Mouse (Mus musculus) retina, adult 2 months (tissue): ENCODE measurements around the gene Apobec4.
A peak's percentile ranks its signal among the peaks of the same experiment; 100 is the strongest.

Source experiments
- DNase-seq: peaks from one replicate; pipeline ENCODE4 v3.0.0-alpha.2; 2012; ENCODE audit warnings: low read depth, low spot score

Gene Apobec4

GRCm38 (mm10) chr1:152750312-152750965, at the start of gene Apobec4:
TSS of gene Apobec4 (plus strand) at chr1:152750551.
- no peak for DNase-seq

GRCm38 (mm10) chr1:152701066-152701465, 49.3 kb upstream of the Apobec4 start:
- no peak for DNase-seq

GRCm38 (mm10) chr1:152702920-152703319, 47.4 kb upstream of the Apobec4 start:
- DNase-seq: no peak

- no peak for DNase-seq
Measured at GRCm38 (mm10) chr1:152703941-152704340, 46.4 kb upstream of the Apobec4 start.

- no peak for DNase-seq
Measured at GRCm38 (mm10) chr1:152707560-152707959, 42.8 kb upstream of the Apobec4 start.

- no peak for DNase-seq
Measured at GRCm38 (mm10) chr1:152711037-152711436, 39.3 kb upstream of the Apobec4 start.

GRCm38 (mm10) chr1:152713924-152714323, 36.4 kb upstream of the Apobec4 start:
- DNase-seq: no peak

GRCm38 (mm10) chr1:152714405-152714804, 35.9 kb upstream of the Apobec4 start:
- no peak for DNase-seq

- DNase-seq: no peak
Measured at GRCm38 (mm10) chr1:152717329-152717728, 33.0 kb upstream of the Apobec4 start.

GRCm38 (mm10) chr1:152718200-152718599, 32.2 kb upstream of the Apobec4 start:
- no peak for DNase-seq

- no peak for DNase-seq
Measured at GRCm38 (mm10) chr1:152720969-152721368, 29.4 kb upstream of the Apobec4 start.

- DNase-seq: no peak
Measured at GRCm38 (mm10) chr1:152721535-152722198, 28.7 kb upstream of the Apobec4 start.

- peak; percentile 3 for DNase-seq
Measured at GRCm38 (mm10) chr1:152724286-152724685, 26.1 kb upstream of the Apobec4 start.

- no peak for DNase-seq
Measured at GRCm38 (mm10) chr1:152726095-152726494, 24.3 kb upstream of the Apobec4 start.

GRCm38 (mm10) chr1:152727604-152728236, 22.6 kb upstream of the Apobec4 start:
- DNase-seq: no peak

- no peak for DNase-seq
Measured at GRCm38 (mm10) chr1:152738793-152739192, 11.6 kb upstream of the Apobec4 start.

- no peak for DNase-seq
Measured at GRCm38 (mm10) chr1:152739374-152739773, 11.0 kb upstream of the Apobec4 start.

- DNase-seq: no peak
Measured at GRCm38 (mm10) chr1:152743095-152743826, 7.1 kb upstream of the Apobec4 start.

GRCm38 (mm10) chr1:152746426-152746825, 3.9 kb upstream of the Apobec4 start:
- peak; percentile 58 for DNase-seq

- DNase-seq: no peak
Measured at GRCm38 (mm10) chr1:152749276-152749675, 1.1 kb upstream of the Apobec4 start.

- DNase-seq: no peak
Measured at GRCm38 (mm10) chr1:152761791-152762190, 11.4 kb downstream of the Apobec4 start.
